Mouse (Mus musculus) ES-E14 (cell line): ENCODE measurements around the gene Prr36. TPM values are rescaled to one million over a fixed set of nuclear protein-coding genes. Genes with fewer than 3 reads are reported as not detected.
A peak's percentile ranks its signal among the peaks of the same experiment; 100 is the strongest.
"Not testable (repeated sequence)": the region's sequence is repeated elsewhere in the genome, so short reads cannot be mapped to it uniquely, and the experiment has no call there.

Experiments used
- DNase-seq: peaks from one replicate; pipeline ENCODE4 v3.0.0-alpha.2; 2013; ENCODE audit warnings: low read depth, low spot score
- H3K27ac ChIP-seq: 2 replicates; pipeline ENCODE4 v1.5.1; 2012; ENCODE audit warnings: low read depth, mild to moderate bottlenecking, low read length, moderate library complexity, mixed read lengths; ENCODE audit not compliant: poor library complexity, insufficient read depth, severe bottlenecking
- H3K36me3 ChIP-seq: 2 replicates; pipeline ENCODE4 v1.6.1; 2012; ENCODE audit warnings: mild to moderate bottlenecking, low read length, moderate library complexity, mixed read lengths; ENCODE audit not compliant: control insufficient read depth, poor library complexity, insufficient read depth, severe bottlenecking
- H3K4me1 ChIP-seq, 2 experiments: fragments of 150-350 bp in 1 of 2; sonication (generic) in 1 of 2; 2 replicates each; pipeline ENCODE4 v1.6.1; 2012; ENCODE audit warnings: low read length in 2 of 2, mild to moderate bottlenecking in 1 of 2, mixed read lengths in 1 of 2; ENCODE audit not compliant: control insufficient read depth in 2 of 2, insufficient read depth in 2 of 2, poor library complexity in 1 of 2
- H3K4me3 ChIP-seq, 2 experiments: fragments of 150-350 bp in 1 of 2; sonication (generic) in 1 of 2; 2 replicates each; pipeline ENCODE4 v1.5.1; 2012; ENCODE audit warnings: low read length in 2 of 2, low read depth in 1 of 2, mild to moderate bottlenecking in 1 of 2, mixed read lengths in 1 of 2; ENCODE audit not compliant: insufficient read depth in 1 of 2, poor library complexity in 1 of 2, severe bottlenecking in 1 of 2
- H3K9ac ChIP-seq: 2 replicates; pipeline ENCODE4 v1.6.1; 2012; ENCODE audit warnings: low read depth, mild to moderate bottlenecking, low read length, mixed read lengths; ENCODE audit not compliant: poor library complexity, insufficient read depth, severe bottlenecking
- H3K9me3 ChIP-seq: fragments of 150-350 bp; sonication (generic); 2 replicates; pipeline ENCODE4 v1.6.1; 2012; ENCODE audit warnings: low read depth, mild to moderate bottlenecking, low read length; ENCODE audit not compliant: control insufficient read depth, insufficient read depth
- CHD2 ChIP-seq: IDR thresholded peaks from 2 replicates; pipeline ENCODE4 v1.6.1; 2014; ENCODE audit warnings: mild to moderate bottlenecking, low read depth, low read length, inconsistent platforms
- HCFC1 ChIP-seq: IDR thresholded peaks from 2 replicates; pipeline ENCODE4 v1.6.1; 2012; ENCODE audit warnings: low read length, inconsistent platforms, borderline replicate concordance; ENCODE audit not compliant: insufficient read depth
- MAFK ChIP-seq: IDR thresholded peaks from 2 replicates; pipeline ENCODE4 v1.6.1; 2014; ENCODE audit warnings: mild to moderate bottlenecking, low read depth, low read length, inconsistent platforms; ENCODE audit not compliant: insufficient read depth
- ZC3H11A ChIP-seq: IDR thresholded peaks from 2 replicates; pipeline ENCODE4 v1.6.1; 2012; ENCODE audit warnings: low read depth, mild to moderate bottlenecking, inconsistent platforms, low read length, borderline replicate concordance
- ZNF384 ChIP-seq: IDR thresholded peaks from 2 replicates; pipeline ENCODE4 v1.6.1; 2012; ENCODE audit warnings: low read depth, low read length, inconsistent platforms
- in situ Hi-C, 2 experiments: fragments of 600-800 bp; cut with MboI; formaldehyde crosslinking; loops; one replicate each; pipeline ENCODE4 v1.15.1; 2025; ENCODE audit warnings: low sequenced_read_pairs in 2 of 2, inconsistent platforms in 1 of 2; ENCODE audit not compliant: unreplicated experiment in 2 of 2
- total RNA-seq: library from RNA; depleted of rRNA; stranded (reverse); fragments of 300-350 nt; gene quantifications from 2 replicates; pipeline ENCODE4 v1.2.3, GENCODE M21; 2012

The Prr36 gene
- total RNA-seq, 1 experiment = 0.54 TPM

DNA sequence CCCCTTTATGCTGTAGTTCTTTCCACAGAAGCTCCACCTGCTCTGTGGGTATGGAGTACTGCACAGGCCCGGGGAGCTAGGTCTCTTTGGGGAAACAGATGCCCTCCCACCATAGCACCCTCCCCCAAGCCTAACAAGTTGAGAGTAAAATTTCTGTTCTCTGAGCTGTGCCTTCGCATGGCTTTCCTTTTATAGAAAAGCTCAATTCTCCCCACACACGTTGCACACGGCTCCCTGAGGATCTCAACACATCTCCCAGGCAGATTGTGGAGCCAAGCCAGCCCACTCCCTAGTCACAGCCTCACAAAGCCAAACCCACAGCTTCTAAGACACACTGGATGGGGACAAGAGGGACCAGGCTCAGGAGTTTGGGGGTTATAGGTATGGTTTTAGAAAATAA, 39.7 kb upstream of the Prr36 start:
- Histone ChIP-seq H3K4me1 (peaks cover 7 to 16% of the 10 kb centered on the region in 2 experiments; a peak in 2 of 4 replicates), H3K9me3 (no peaks in the 10 kb centered on the region), H3K4me3 (no peak overlapping the region), H3K9ac (no peak overlapping the region), H3K36me3 (peaks cover 24% of the 10 kb centered on the region), H3K27ac (no peak overlapping the region)
- no peak for DNase-seq
- no peak for TF ChIP-seq CHD2
- TF ChIP-seq MAFK = no peak
- no peak for TF ChIP-seq HCFC1
- TF ChIP-seq ZC3H11A = no peak
- no peak for TF ChIP-seq ZNF384
- in situ Hi-C loops = no loop called here

DNA sequence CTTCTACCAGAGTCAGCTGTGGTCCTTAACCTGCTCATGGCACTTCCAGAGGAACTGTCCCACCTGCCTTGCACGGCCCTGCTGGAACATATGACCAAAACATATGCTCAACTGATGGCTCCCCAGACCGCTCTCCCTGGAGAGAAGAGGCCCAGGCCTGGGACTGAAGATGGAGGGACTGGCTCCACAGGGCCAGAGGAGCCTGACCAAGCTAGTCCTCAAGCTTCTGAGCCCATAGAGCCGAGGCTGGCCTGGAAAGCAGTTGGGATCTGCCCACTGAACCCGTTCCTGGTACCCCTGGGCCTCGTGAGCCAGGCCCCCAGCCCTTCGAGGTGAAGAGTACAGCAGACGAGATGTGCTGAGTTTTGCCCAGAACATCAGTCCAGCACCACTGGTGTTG, 38.2 kb upstream of the Prr36 start:
- H3K9me3 ChIP-seq, H3K4me3 ChIP-seq, H3K27ac ChIP-seq, in situ Hi-C loops, DNase-seq, H3K9ac ChIP-seq: not testable (repeated sequence)
- peaks cover 7 to 17% of the 10 kb centered on the region in 2 experiments; a peak in 2 of 4 replicates for H3K4me1 ChIP-seq
- H3K36me3 ChIP-seq = peaks cover 15% of the 10 kb centered on the region

DNA sequence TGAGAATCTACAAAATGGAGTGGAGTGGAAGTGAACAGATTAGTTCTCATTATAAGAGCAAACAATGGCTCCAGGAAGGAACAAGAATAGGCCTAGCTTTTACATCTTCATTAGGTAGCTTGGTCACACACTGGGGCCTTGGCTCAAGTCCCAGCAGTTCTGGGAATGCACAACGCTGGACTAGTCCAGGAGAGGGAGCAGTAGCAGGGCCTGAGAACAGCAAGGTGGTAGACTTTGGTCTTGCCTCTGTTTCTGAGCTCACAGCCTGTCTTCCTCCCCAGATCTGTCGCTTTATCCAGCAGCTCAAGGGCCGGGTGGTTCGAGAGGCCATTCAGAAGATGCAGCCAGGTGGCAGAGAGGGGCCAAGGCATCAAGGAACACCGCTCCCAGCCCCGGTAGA, 36.7 kb upstream of the Prr36 start:
- DNase-seq = no peak
- Histone ChIP-seq H3K27ac (no peak overlapping the region), H3K4me1 (peaks cover 11 to 18% of the 10 kb centered on the region in 2 experiments; a peak in 1 of 4 replicates), H3K36me3 (peaks cover 7% of the 10 kb centered on the region), H3K9me3 (no peaks in the 10 kb centered on the region), H3K4me3 (0 out of 4 replicates have a peak overlapping the region, but pooled peaks of 1 of the 2 experiments have one; percentile 97), H3K9ac (no peak overlapping the region)
- in situ Hi-C loops = no loop called here
- TF ChIP-seq ZNF384 (no peak), HCFC1 (no peak), ZC3H11A (no peak), MAFK (no peak), CHD2 (no peak)

DNA sequence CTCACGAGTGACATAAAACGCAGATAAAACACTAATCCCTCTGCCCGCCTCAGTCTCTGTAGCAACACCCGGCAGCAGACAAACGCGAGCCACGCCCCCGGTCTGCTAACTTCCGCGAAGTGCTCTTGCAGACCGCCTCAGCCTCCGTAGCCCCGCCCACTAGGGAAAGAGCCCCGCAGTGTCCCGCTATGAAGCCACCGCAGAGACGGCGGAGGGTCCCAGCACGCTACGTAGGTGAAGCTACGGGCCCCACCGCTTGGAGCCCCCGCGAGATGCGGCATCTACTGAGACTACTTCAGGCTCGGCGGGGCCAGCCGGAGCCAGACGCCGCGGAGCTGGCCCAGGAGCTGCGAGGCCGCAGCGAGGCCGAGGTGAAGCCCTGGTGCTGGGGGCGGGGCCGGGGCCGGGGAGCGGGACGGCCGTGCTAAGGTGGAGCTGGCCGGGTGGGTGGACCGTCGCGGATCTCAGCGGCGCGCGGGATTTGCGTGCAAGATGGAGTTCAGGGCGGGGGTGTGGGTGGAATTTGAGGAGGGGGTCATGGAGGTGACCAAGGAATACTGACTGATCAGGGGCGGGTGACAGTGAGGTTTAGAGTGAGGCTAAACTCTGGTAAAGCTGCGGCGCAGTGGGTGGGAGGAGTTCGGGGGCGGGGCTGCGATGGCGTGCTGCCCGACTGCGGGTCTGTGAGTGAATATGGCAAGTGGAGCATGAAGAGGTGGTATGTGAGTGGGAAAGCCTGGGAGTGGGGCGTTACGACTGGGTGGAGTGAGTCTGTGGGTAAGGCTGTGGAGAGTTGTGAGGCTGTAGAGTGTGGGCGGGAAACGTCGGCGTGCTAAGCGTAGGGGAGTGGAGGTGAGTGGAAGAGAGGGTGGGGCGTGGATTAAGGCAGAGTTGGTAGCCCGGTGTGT, 35.9 kb upstream of the Prr36 start, which contains the start of gene Snapc2:
Gene Snapc2, plus strand, starts transcription at position 147 of the 908 bp plus-strand sequence.
- Histone ChIP-seq H3K36me3 (peaks cover 7% of the 10 kb centered on the region), H3K27ac (no peak within 1 kb of the TSS; the same call in 1 of the 2 replicates), H3K4me3 (peak within 1 kb of the TSS; percentile 96 to 97), H3K4me1 (peaks cover 11 to 19% of the 10 kb centered on the region in 2 experiments; a peak in 1 of 4 replicates), H3K9ac (peak within 1 kb of the TSS; percentile 91), H3K9me3 (no peaks in the 10 kb centered on the region)
- in situ Hi-C loops = no loop called here
- TF ChIP-seq ZNF384 (no peak), CHD2 (no peak), MAFK (no peak), HCFC1 (0 out of 2 replicates have a peak, but pooled peaks have one; percentile 12), ZC3H11A (no peak)
- DNase-seq = peak; percentile 91
